Mouse (Mus musculus): ENCODE results near the gene Timm8a2. TPM values are rescaled to one million over a fixed set of nuclear protein-coding genes. Genes with fewer than 3 reads are reported as not detected.

The Timm8a2 gene
- polyA plus RNA-seq, 1 experiment from 2014 or later, result not detected

GRCm38 (mm10) chr14:121994846-121995556 is 39.5 kb upstream of the Timm8a2 start:
- Histone ChIP-seq H3K27ac (no peak overlapping the region), H3K4me1 (replicated peaks) (no peaks in the 10 kb centered on the region), H3K36me3 (peaks cover 44% of the 10 kb centered on the region), H3K27me3 (ENCODE audit: insufficient read depth, poor library complexity, severe bottlenecking) (no peaks in the 10 kb centered on the region), H3K9me3 (no peaks in the 10 kb centered on the region), H3K4me3 (no peak overlapping the region)
- 92% methylated on average over 7 of the region's 7 CpGs for WGBS
- no peak for DNase-seq (ENCODE audit: low spot score)

GRCm38 (mm10) chr14:121995557-121995870 is 39.0 kb upstream of the Timm8a2 start:
- no peaks in the 10 kb centered on the region for H3K4me1 ChIP-seq (replicated peaks)
- peaks cover 45% of the 10 kb centered on the region for H3K36me3 ChIP-seq
- 90% methylated on average over 1 of the region's 1 CpGs for WGBS
- no peak overlapping the region for H3K4me3 ChIP-seq
- H3K27ac ChIP-seq, result no peak overlapping the region
- no peaks in the 10 kb centered on the region for H3K27me3 ChIP-seq (ENCODE audit: insufficient read depth, poor library complexity, severe bottlenecking)
- DNase-seq (ENCODE audit: low spot score), result no peak
- no peaks in the 10 kb centered on the region for H3K9me3 ChIP-seq

DNA sequence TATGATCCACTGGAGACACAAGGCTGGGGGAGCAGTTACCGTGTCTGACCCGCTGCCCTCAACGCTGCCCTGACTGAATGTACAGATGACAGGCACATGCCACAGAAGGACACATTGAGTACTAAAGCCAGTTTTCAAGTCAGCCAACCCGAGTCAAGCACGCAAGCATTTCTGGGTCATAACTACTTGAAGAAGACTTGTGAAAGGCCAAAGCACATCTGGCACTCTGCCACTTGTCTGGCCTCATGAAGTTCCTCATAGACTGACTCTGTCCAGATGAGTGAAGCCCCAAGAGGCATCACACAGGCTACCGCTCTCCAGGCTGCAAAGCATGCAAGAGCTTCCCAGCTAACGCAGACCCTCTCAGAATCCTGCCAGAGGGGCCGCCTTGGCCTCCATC is 37.7 kb upstream of the Timm8a2 start:
- H3K4me1 ChIP-seq (replicated peaks), result no peaks in the 10 kb centered on the region
- DNase-seq (ENCODE audit: low spot score), result no peak
- no peaks in the 10 kb centered on the region for H3K27me3 ChIP-seq (ENCODE audit: insufficient read depth, poor library complexity, severe bottlenecking)
- H3K36me3 ChIP-seq, result peaks cover 45% of the 10 kb centered on the region
- no peak overlapping the region for H3K4me3 ChIP-seq
- H3K9me3 ChIP-seq, result no peaks in the 10 kb centered on the region
- 93% methylated on average over 8 of the region's 8 CpGs for WGBS
- no peak overlapping the region for H3K27ac ChIP-seq

DNA sequence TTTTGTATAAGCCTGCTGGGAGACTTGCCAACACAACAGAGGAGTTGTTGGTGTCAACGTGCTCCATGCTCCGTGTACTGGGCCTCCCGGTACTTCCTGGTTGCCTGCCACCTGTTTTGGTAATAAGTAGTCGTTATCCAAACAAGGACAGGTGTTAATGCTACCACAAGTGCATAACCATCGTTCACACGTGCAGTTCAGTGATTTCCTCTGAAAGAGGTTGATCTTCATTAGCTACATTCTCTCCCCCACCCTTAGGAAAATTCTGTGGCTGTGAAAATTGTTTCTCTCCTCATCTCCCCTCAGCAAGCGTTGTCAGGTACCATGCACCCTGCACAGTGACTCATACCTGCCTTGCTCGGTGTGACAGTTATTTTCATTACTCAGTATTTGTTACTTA is 35.0 kb upstream of the Timm8a2 start:
- DNase-seq (ENCODE audit: low spot score), result no peak
- Histone ChIP-seq H3K4me3 (no peak overlapping the region), H3K9me3 (no peaks in the 10 kb centered on the region), H3K4me1 (replicated peaks) (no peaks in the 10 kb centered on the region), H3K36me3 (peaks cover 39% of the 10 kb centered on the region), H3K27ac (no peak overlapping the region), H3K27me3 (ENCODE audit: insufficient read depth, poor library complexity, severe bottlenecking) (no peaks in the 10 kb centered on the region)
- WGBS, result 92% methylated on average over 8 of the region's 8 CpGs

- no peak for DNase-seq (ENCODE audit: low spot score)
- no peaks in the 10 kb centered on the region for H3K27me3 ChIP-seq (ENCODE audit: insufficient read depth, poor library complexity, severe bottlenecking)
- no peaks in the 10 kb centered on the region for H3K4me1 ChIP-seq (replicated peaks)
- H3K9me3 ChIP-seq, result no peaks in the 10 kb centered on the region
- H3K36me3 ChIP-seq, result peaks cover 30% of the 10 kb centered on the region
- WGBS, result 93% methylated on average over 17 of the region's 17 CpGs
- H3K4me3 ChIP-seq, result no peak overlapping the region
- no peak overlapping the region for H3K27ac ChIP-seq
Observed at GRCm38 (mm10) chr14:122000346-122001105, 33.9 kb upstream of the Timm8a2 start.

GRCm38 (mm10) chr14:122002224-122002623 is 32.2 kb upstream of the Timm8a2 start:
- no peaks in the 10 kb centered on the region for H3K9me3 ChIP-seq
- H3K4me3 ChIP-seq, result no peak overlapping the region
- peaks cover 14% of the 10 kb centered on the region for H3K36me3 ChIP-seq
- H3K4me1 ChIP-seq (replicated peaks), result no peaks in the 10 kb centered on the region
- no peak for DNase-seq (ENCODE audit: low spot score)
- no peak overlapping the region for H3K27ac ChIP-seq
- WGBS, result 96% methylated on average over 7 of the region's 7 CpGs
- no peaks in the 10 kb centered on the region for H3K27me3 ChIP-seq (ENCODE audit: insufficient read depth, poor library complexity, severe bottlenecking)

DNA sequence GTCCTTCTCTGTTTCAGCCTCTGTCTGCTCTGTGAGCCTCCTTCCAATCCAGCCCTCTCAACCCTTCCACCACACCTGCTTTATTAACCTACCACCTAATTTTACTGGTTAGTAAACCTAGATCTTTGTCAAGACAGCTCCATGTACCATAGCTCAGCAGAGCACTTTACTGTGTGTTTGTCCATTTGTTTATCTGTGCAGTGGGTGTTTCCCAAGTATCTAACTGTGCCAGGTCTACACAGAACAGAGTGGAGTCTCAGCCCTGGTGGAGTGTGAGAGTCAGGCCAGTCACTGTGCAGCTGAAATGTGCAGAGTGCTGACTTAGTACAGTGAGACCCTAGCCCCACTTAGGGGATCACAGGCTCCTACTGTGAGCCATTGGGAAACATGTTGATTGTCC is 30.7 kb upstream of the Timm8a2 start:
- Histone ChIP-seq H3K9me3 (no peaks in the 10 kb centered on the region), H3K4me1 (replicated peaks) (no peaks in the 10 kb centered on the region), H3K27ac (no peak overlapping the region), H3K36me3 (peaks cover 8% of the 10 kb centered on the region), H3K4me3 (no peak overlapping the region), H3K27me3 (ENCODE audit: insufficient read depth, poor library complexity, severe bottlenecking) (no peaks in the 10 kb centered on the region)
- no peak for DNase-seq (ENCODE audit: low spot score)

- Histone ChIP-seq H3K9me3 (no peaks in the 10 kb centered on the region), H3K4me3 (no peak overlapping the region), H3K4me1 (replicated peaks) (0 out of 2 replicates have a peak, but pooled peaks cover 4% of the 10 kb centered on the region), H3K36me3 (peaks cover 35% of the 10 kb centered on the region), H3K27ac (no peak overlapping the region), H3K27me3 (ENCODE audit: insufficient read depth, poor library complexity, severe bottlenecking) (no peaks in the 10 kb centered on the region)
- no peak for DNase-seq (ENCODE audit: low spot score)
- 89% methylated on average over 4 of the region's 4 CpGs for WGBS
Observed at GRCm38 (mm10) chr14:122008261-122008660, 26.2 kb upstream of the Timm8a2 start.

DNA sequence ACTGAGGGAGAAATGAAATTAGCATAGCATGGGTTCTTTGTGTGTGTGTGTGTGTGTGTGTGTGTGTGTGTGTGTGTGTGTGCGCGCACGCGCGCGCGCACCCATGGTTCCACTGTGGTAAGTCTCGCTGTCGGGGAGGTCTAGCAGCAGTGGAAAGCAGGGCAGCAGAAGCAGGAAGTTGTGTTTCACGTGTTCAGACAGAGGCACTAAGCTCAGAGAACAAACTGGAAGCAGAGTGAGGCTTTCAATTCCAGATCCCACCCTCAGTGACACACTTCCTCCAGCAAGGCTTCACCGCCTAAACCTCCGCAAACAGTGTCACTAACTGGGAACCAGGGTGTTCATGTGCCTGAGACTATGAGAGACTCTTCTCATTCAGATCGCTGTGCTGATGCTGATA is 25.0 kb upstream of the Timm8a2 start:
- peaks cover 47% of the 10 kb centered on the region for H3K36me3 ChIP-seq
- H3K9me3 ChIP-seq, result no peaks in the 10 kb centered on the region
- no peak overlapping the region for H3K27ac ChIP-seq
- no peaks in the 10 kb centered on the region for H3K27me3 ChIP-seq (ENCODE audit: insufficient read depth, poor library complexity, severe bottlenecking)
- 95% methylated on average over 13 of the region's 13 CpGs for WGBS
- no peak for DNase-seq (ENCODE audit: low spot score)
- 0 out of 2 replicates have a peak, but pooled peaks cover 4% of the 10 kb centered on the region for H3K4me1 ChIP-seq (replicated peaks)
- H3K4me3 ChIP-seq, result no peak overlapping the region

- H3K36me3 ChIP-seq, result peaks cover 49% of the 10 kb centered on the region
- 0 out of 2 replicates have a peak, but pooled peaks cover 4% of the 10 kb centered on the region for H3K4me1 ChIP-seq (replicated peaks)
- DNase-seq (ENCODE audit: low spot score), result no peak
- H3K27me3 ChIP-seq (ENCODE audit: insufficient read depth, poor library complexity, severe bottlenecking), result no peaks in the 10 kb centered on the region
- no peak overlapping the region for H3K4me3 ChIP-seq
- WGBS, result 86% methylated on average over 7 of the region's 7 CpGs
- no peaks in the 10 kb centered on the region for H3K9me3 ChIP-seq
- H3K27ac ChIP-seq, result no peak overlapping the region
Observed at GRCm38 (mm10) chr14:122010301-122010700, 24.2 kb upstream of the Timm8a2 start.

- no peak overlapping the region for H3K4me3 ChIP-seq
- H3K27me3 ChIP-seq (ENCODE audit: insufficient read depth, poor library complexity, severe bottlenecking), result no peaks in the 10 kb centered on the region
- H3K36me3 ChIP-seq, result peaks cover 55% of the 10 kb centered on the region
- WGBS, result 94% methylated on average over 8 of the region's 8 CpGs
- DNase-seq (ENCODE audit: low spot score), result no peak
- no peaks in the 10 kb centered on the region for H3K9me3 ChIP-seq
- H3K27ac ChIP-seq, result no peak overlapping the region
- H3K4me1 ChIP-seq (replicated peaks), result 0 out of 2 replicates have a peak, but pooled peaks cover 4% of the 10 kb centered on the region
Observed at GRCm38 (mm10) chr14:122011768-122012167, 22.7 kb upstream of the Timm8a2 start.

GRCm38 (mm10) chr14:122012193-122012592 is 22.3 kb upstream of the Timm8a2 start:
- H3K27ac ChIP-seq, result no peak overlapping the region
- no peak for DNase-seq (ENCODE audit: low spot score)
- H3K4me3 ChIP-seq, result no peak overlapping the region
- 82% methylated on average over 5 of the region's 5 CpGs for WGBS
- H3K4me1 ChIP-seq (replicated peaks), result 0 out of 2 replicates have a peak, but pooled peaks cover 4% of the 10 kb centered on the region
- H3K9me3 ChIP-seq, result no peaks in the 10 kb centered on the region
- H3K27me3 ChIP-seq (ENCODE audit: insufficient read depth, poor library complexity, severe bottlenecking), result no peaks in the 10 kb centered on the region
- peaks cover 55% of the 10 kb centered on the region for H3K36me3 ChIP-seq

- Histone ChIP-seq H3K9me3 (no peaks in the 10 kb centered on the region), H3K27me3 (ENCODE audit: insufficient read depth, poor library complexity, severe bottlenecking) (no peaks in the 10 kb centered on the region), H3K4me3 (no peak overlapping the region), H3K27ac (no peak overlapping the region), H3K4me1 (replicated peaks) (0 out of 2 replicates have a peak, but pooled peaks cover 4% of the 10 kb centered on the region), H3K36me3 (peaks cover 55% of the 10 kb centered on the region)
- no peak for DNase-seq (ENCODE audit: low spot score)
- WGBS, result 80% methylated on average over 13 of the region's 13 CpGs
Observed at GRCm38 (mm10) chr14:122012814-122013213, 21.7 kb upstream of the Timm8a2 start.
